Mouse (Mus musculus): ENCODE results near the gene Prkag2.

Gene Prkag2

GRCm38 (mm10) chr5:25100516-25101125 is at the start of gene Prkag2:
Prkag2 (minus strand) TSS chr5:25100642.
- DNase-seq (ENCODE audit: low spot score in 2 of 2): peak; percentile 40 to 61

- no peak for DNase-seq (ENCODE audit: low spot score in 2 of 2)
These were observed 49.0 kb upstream of the Prkag2 start for GRCm38 (mm10) chr5:25149331-25149965.

GRCm38 (mm10) chr5:25146705-25147104 is 46.3 kb upstream of the Prkag2 start:
- DNase-seq (ENCODE audit: low spot score in 2 of 2): no peak

GRCm38 (mm10) chr5:25127865-25128264 is 27.4 kb upstream of the Prkag2 start:
- DNase-seq (ENCODE audit: low spot score in 2 of 2): no peak

- DNase-seq (ENCODE audit: low spot score in 2 of 2): no peak
These were observed 25.6 kb upstream of the Prkag2 start for GRCm38 (mm10) chr5:25125884-25126560.

- no peak for DNase-seq (ENCODE audit: low spot score in 2 of 2)
These were observed 22.1 kb upstream of the Prkag2 start for GRCm38 (mm10) chr5:25122534-25122933.

GRCm38 (mm10) chr5:25119148-25119547 is 18.7 kb upstream of the Prkag2 start:
- DNase-seq (ENCODE audit: low spot score in 2 of 2): no peak

GRCm38 (mm10) chr5:25115997-25116396 is 15.6 kb upstream of the Prkag2 start:
- no peak for DNase-seq (ENCODE audit: low spot score in 2 of 2)

- DNase-seq (ENCODE audit: low spot score in 2 of 2): no peak
These were observed 14.8 kb upstream of the Prkag2 start for GRCm38 (mm10) chr5:25115216-25115615.

GRCm38 (mm10) chr5:25114110-25114509 is 13.7 kb upstream of the Prkag2 start:
- DNase-seq (ENCODE audit: low spot score in 2 of 2): no peak

GRCm38 (mm10) chr5:25110314-25110713 is 9.9 kb upstream of the Prkag2 start:
- peak in 1 of 2 experiments; percentile 4 for DNase-seq (ENCODE audit: low spot score in 2 of 2)

GRCm38 (mm10) chr5:25105748-25106147 is 5.3 kb upstream of the Prkag2 start:
- peak in 1 of 2 experiments; percentile 3 for DNase-seq (ENCODE audit: low spot score in 2 of 2)

- peak in 1 of 2 experiments; percentile 45 for DNase-seq (ENCODE audit: low spot score in 2 of 2)
These were observed 683 bp upstream of the Prkag2 start for GRCm38 (mm10) chr5:25101126-25101523.

- DNase-seq (ENCODE audit: low spot score in 2 of 2): peak in 1 of 2 experiments; percentile 29
These were observed 306 bp downstream of the Prkag2 start for GRCm38 (mm10) chr5:25100157-25100515.

GRCm38 (mm10) chr5:25099367-25100156 is 880 bp downstream of the Prkag2 start:
- peak; percentile 18 to 36 for DNase-seq (ENCODE audit: low spot score in 2 of 2)

- no peak for DNase-seq (ENCODE audit: low spot score in 2 of 2)
These were observed 2.6 kb downstream of the Prkag2 start for GRCm38 (mm10) chr5:25097891-25098290.

- no peak for DNase-seq (ENCODE audit: low spot score in 2 of 2)
These were observed 4.0 kb downstream of the Prkag2 start for GRCm38 (mm10) chr5:25096431-25096830.

- no peak for DNase-seq (ENCODE audit: low spot score in 2 of 2)
These were observed 7.7 kb downstream of the Prkag2 start for GRCm38 (mm10) chr5:25092630-25093245.

GRCm38 (mm10) chr5:25089258-25089972 is 11.0 kb downstream of the Prkag2 start:
- no peak for DNase-seq (ENCODE audit: low spot score in 2 of 2)

GRCm38 (mm10) chr5:25088633-25089032 is 11.8 kb downstream of the Prkag2 start:
- no peak for DNase-seq (ENCODE audit: low spot score in 2 of 2)

- DNase-seq (ENCODE audit: low spot score in 2 of 2): no peak
These were observed 12.3 kb downstream of the Prkag2 start for GRCm38 (mm10) chr5:25088111-25088510.

Data from spleen, postnatal 10 days (tissue).